Mouse (Mus musculus) lung, adult 2 months (tissue): Measurements from ENCODE around the gene Prim2.

Experiments used
- CTCF ChIP-seq: fragments of 200-500 bp; IDR thresholded peaks from 2 replicates; pipeline ENCODE4 v1.5.1; 2011; ENCODE audit warnings: mild to moderate bottlenecking, low read length, control low read depth; ENCODE audit not compliant: insufficient read depth
- POLR2A ChIP-seq: fragments of 200-500 bp; IDR thresholded peaks from 2 replicates; pipeline ENCODE4 v1.6.1; 2011; ENCODE audit warnings: low read depth, mild to moderate bottlenecking, control low read depth, low read length, borderline replicate concordance; ENCODE audit errors: extremely low read depth

- TF ChIP-seq POLR2A (no peak), CTCF (no peak)
Measured at GRCm38 (mm10) chr1:33608133-33608532, 61.5 kb downstream of the Prim2 start.
